Mouse (Mus musculus) urinary bladder, postnatal 25 days (tissue): Measurements from ENCODE around the gene 2200002D01Rik.

ENCODE experiments used
- DNase-seq: peaks from one replicate; pipeline ENCODE4 v3.0.0; 2022; ENCODE audit warnings: low spot score

Gene 2200002D01Rik

DNA sequence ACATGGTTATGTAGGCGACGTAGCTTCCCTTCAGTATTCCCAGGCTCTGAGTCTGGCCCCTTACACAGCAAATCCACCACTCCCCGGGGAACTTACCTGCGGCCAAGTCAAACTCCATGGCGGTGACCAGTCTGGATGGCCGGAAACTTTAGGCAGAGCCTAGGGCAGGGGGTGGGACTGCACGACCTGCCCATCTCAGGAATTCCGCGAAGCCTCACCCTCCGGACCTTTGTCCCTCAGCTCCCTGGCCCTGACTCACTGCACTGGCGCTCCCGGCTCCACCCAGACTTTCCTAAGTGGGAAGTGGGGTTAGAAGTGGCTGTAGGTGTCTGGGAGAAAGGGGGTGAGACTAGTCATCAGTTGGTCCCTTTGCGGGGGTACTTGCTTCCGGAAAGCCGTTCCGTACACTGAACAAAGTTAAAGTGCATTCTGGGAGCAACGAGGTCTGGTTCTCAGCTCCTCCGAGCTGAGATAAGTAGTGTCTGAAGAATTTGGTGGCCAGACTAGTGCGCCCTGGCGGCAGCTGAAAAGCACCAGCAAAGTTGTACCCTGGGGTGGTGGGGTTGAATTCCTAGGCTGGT lies at the start of gene 2200002D01Rik:
Gene 2200002D01Rik (minus strand): TSS at position 206 of the 581 bp plus-strand sequence.
- DNase-seq, result peak; percentile 52

DNA sequence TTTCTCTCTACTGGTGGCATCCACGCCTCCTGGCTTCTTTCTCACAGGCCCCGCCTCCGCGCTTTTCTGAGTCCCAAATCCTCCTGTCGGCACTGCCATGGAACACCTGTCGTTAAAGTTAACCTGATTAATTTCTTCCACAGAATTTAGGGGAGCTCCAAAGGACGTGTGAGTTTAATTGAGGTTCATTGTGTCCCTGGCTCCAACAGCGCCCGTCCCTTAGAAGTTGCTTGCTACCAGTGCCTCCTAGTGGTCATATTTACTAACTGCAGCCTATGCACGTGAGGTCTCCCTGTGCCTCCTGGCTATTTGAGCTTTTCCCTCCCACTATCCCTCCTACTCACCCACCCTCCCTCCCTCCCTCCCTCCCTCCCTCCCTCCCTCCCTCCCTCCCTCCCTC lies 48.7 kb upstream of the 2200002D01Rik start:
- no peak for DNase-seq

DNA sequence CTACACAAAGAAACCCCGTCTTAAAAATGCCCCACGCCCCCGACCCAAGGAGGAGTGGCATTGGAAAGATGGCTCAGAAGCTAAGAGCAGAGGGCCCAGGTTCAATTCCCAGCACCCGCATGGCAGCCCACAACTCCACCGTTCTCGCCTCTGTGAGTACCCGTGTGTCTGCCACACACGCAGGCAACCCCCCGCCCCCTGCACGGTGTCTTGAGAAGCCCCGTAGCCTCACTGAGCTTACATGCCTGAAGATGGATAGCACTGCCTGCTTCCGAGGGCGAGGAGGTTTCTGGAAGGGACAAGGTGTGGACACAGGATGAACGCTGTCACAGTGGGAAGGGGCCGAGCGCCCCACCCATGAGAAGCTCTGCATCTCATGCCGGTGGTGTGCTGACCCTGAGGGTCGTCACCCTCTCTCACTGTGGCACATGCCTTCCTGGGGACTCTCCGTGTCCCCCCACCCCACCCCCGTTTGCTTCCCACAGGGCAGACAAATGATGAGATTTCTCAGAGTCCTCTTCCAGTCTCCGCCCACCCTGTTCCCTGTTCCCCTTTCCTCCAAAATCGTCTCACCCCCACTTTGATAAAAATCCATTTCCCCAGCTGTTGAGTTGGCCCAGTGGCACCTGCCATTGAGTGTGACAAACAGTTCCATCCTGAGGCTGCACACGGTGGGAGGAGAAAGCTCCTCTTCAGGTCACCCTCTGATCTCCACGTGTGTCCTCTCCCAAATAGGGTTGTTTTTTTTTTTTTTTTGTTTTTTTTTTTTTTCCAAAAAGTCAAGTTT lies 47.8 kb upstream of the 2200002D01Rik start:
- no peak for DNase-seq

DNA sequence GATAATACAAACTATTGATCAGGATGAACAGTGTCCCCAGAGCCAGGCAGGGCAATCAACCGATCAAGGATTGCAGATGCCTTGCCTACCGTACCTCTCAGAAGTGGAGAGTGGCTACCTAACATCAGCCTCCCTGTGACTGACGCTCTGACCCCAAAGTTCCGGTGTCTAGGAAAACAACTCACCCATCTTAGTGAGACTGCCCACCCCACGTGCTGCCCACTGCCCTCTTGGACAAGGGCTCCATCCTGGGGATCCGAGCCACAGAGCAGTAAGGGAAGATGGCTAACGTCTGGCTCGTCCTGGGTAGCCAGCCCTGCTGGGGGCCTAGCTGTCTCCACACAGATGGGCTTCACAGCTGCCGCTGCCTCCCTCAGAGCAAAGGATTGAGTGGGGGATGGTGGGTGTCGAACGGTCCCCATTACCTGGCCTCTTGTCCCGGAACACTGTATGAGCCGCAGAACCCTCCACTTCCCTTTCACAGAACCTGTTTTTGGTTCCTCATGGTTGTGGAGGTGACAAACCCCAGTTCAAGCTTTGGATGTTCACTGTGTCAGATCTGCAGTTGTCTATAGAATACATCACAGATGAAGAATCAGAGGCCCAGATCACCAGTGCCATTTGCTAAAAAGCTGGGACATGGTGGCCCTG lies 46.0 kb upstream of the 2200002D01Rik start:
- DNase-seq, result no peak

GRCm38 (mm10) chr7:29293131-29294065 lies 45.1 kb upstream of the 2200002D01Rik start:
- DNase-seq, result no peak

DNA sequence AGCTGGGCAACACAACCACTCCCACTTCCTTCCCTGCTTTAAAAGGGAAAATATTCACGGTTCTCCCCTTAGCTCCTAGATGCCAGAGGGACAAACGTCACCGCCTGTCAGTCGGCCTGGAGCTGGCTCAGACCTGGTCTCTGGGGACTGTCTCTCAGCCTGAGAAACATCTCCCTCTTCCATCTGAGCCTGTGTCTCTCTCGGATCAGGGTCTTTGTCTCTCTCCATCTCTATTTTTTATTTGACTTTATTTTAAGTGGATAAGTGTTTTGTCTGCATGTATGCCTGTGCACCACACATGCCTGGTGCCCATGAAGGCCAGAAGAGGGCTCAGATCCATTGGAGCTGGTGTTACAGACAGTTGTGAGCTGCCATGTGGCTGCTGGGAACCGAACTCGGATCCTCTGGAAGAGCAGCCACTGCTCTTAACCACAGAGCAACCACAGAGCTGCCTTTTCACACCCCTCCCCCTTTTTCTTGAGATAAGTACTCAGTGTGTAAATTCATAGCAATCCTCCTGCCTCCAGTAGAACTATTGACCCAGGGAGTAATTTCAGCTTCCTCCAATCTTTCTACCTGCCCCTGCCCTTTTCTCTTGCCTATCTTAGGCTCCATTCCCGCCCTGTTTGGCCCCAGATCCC lies 44.3 kb upstream of the 2200002D01Rik start:
- DNase-seq, result no peak

- DNase-seq, result no peak
Measured at GRCm38 (mm10) chr7:29291616-29292457, 43.6 kb upstream of the 2200002D01Rik start.

GRCm38 (mm10) chr7:29290691-29291485 lies 42.6 kb upstream of the 2200002D01Rik start:
- DNase-seq, result no peak

DNA sequence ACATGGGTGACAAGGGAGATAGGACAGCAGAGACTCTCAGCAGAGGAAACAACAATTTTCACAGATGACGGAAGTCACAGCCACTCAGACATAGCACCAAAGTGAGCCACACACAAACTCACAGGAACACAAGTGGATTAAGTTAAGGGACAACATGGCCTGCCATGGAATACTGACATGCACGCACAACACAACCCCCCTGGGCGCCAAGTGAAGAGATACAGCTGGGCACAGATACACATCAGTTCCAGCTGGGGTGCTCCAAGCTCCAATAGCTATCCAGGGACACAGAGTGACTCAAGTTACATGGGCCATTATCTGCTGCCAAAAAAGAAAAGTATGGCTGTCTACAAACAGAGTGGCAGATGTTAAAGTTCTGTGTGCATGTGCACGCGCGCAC lies 41.6 kb upstream of the 2200002D01Rik start:
- DNase-seq, result no peak

DNA sequence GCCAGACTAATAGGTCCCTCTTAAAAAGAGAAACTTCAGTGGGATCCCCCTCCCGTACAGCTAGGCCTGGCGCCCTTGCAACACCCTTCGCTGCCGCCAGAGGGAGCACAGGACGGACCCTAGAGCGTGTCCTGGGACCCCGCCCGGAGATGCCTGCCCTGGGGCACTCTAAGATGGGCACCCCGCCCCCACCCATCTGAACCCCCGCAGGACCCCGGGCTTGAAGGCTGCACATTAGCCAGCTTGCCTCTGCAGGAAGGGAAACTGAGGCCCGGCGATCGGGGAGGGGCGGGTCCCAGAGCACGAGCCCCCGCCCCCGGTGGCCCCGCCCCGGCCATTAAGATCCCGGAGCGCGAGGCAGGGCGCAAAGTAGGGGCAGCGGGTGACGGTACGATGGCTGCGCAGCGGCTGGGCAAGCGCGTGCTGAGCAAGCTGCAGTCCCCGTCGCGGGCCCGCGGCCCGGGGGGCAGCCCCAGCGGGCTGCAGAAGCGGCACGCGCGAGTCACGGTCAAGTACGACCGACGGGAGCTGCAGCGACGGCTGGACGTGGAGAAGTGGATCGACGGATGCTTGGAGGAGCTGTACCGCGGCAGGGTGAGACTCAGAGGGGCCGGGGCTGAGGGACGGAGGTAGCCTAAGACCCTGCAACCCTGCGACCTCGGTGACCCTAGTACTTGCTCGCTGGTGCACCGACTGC lies 40.8 kb upstream of the 2200002D01Rik start, which contains the start of gene Ppp1r14a:
Gene Ppp1r14a (plus strand): TSS at position 367 of the 697 bp plus-strand sequence.
- DNase-seq, result peak; percentile 82

DNA sequence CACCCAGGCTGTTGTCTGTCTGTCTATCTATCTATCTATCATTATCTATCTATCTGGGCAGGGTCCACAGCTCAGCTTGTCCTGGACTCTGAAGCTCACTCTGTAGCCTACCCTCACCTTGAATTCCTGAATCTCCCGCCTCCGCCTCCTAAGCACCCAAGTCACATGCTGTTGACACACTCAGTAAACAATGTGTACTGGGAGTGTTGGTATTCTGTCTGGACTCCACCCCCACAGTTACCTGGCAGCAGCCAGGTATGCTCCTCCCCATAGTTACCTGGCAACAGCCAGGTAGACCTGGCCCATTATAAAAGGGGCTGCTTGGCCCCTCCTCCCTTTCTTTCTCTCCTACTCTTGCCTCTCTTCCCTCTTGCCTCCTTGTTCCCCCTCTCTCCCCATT lies 39.8 kb upstream of the 2200002D01Rik start:
- DNase-seq, result no peak

DNA sequence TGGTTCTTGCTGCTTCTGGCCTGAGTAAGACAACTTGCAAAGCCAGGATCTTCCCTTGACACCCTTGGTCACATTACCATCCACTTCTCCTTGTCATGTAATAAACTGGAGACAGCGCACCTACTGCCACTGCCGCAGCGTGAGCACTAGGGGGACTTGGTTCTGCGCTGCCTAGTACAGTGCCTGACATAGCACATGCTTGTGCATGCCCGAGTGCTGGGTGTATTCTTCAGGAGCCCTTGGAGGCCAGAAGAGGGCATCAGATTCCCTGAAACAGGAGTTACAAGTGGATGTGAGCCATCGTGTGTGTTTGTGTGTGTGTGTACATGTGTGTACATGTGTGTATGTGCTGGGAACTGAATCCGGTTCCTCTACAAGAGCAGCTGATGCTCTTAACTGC lies 39.2 kb upstream of the 2200002D01Rik start:
- DNase-seq, result no peak

DNA sequence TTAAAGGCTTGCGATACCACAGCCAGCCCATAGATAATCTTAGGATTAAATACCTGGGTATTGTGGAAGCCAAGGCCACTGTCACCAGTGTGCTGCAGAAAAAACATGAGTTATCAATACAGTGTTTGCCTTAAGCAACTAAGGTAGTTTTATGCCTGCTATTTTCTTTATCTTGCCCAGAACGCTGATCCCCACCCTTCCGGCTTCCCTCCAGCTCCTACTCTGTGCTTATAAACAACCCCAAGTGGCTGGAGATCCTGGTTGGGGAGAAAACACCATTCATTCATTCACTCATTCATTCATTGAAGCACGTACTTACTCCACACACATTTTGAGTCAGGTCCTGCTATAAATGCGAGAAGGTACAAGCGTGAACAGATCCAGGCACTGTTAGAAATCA lies 36.3 kb upstream of the 2200002D01Rik start:
- no peak for DNase-seq

GRCm38 (mm10) chr7:29283876-29284275 lies 35.6 kb upstream of the 2200002D01Rik start:
- no peak for DNase-seq

- no peak for DNase-seq
Measured at GRCm38 (mm10) chr7:29282074-29282554, 33.8 kb upstream of the 2200002D01Rik start.

- peak; percentile 81 for DNase-seq
Measured at GRCm38 (mm10) chr7:29281201-29282073, 33.2 kb upstream of the 2200002D01Rik start, which contains the start of gene Spint2. Gene Spint2, minus strand, starts transcription at chr7:29281912.

DNA sequence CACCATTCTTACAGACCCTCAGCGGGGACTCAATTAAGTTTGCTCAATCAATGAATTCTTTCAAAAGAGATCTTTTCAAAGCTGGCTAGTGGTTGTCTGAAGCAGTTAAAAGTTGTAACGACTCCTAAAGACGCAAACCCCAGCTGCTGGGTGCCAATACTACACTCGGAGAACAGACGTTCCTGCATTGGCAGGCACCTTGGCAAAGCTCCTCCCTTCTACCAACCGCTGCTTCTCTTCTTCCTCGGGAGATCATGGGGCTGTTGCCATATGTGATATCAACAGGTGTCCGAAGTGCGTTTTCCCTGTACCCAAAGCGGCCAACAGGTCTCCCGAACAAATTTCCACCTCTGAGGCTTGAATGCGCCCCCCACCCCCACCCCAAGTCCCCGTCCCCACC lies 32.5 kb upstream of the 2200002D01Rik start:
- DNase-seq, result no peak

DNA sequence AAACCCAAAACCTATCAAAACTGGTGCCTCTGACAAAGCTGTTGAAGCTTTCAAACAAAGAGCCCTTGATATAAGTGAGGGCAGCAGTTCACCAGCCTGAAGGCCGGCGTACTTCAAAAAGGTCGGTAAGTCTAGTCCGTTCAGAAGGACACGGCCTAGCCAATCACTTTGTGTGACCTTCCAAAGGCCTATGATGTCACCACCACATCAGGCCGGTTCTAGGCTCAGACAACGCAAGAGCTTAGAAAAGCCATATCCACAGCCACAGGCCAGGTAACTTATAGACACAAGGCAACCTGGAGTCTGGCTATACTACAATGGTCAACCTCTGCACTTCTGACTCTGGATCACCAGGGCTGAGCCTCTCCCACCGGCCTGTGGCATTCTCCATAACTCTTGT lies 31.7 kb upstream of the 2200002D01Rik start:
- no peak for DNase-seq
